In the genomic region with DNA sequence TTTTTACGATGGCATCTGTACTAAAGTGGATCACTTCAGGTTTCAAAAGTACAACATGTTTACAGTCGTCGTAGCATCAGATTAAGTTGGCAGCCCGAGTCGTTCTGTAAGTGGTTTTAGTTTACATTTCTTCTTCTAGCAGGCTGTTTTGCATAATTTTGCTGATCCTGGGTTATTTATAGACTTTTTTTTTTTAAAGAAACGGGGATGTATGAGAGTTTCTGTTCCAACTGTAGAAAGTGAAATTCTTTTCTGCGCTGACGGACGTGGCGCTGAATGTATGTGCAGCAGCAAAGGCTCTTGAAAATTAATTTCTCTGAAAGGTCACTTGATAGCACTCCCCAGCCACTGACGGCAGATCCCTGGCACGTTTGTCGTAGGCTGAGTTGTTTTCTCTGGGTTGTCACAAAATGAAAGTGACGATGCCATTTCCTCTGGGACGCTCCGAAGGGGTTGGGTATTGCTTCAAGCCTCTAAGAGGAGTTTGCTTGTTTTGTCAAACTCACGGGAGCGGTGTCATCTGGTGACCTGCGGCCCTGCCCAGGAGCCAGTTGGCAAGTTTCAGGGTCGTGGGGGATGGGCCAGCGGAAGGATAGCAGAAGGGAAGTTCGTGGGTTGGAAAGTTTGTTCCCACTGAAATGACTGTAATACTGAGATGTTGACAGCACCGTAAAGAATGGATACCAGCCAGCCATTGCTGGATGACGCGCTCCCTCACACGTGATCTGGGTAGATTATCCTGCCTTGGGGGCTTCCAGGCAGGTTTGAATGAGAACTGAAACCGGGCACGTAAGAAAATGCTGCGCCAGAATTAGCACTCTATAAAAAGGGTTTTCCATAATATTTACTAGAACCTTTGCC, we compare ENCODE assay signal across 8 mouse cellular contexts.
DNase-seq lines count a peak whose midpoint lies in the region; ATAC-seq and TF ChIP-seq lines count a peak whose summit lies in the region.

No protein-coding gene starts in this region.

- H3K4me2 ChIP-seq in heart, embryonic 15.5 days = peak overlapping the region; percentile 85
- peak overlapping the region; percentile 68 for H3K4me2 ChIP-seq in neural tube, embryonic 12.5 days (replicated peaks)

- peak overlapping the region; percentile 64 for H3K4me3 ChIP-seq in bone marrow macrophage, adult 2 months (ENCODE audit: insufficient read depth, low read length)
- peak overlapping the region; percentile 57 for H3K4me3 ChIP-seq in heart, embryonic 15.5 days
- H3K4me3 ChIP-seq in neural tube, embryonic 12.5 days = peak overlapping the region; percentile 34

- H3K27ac ChIP-seq in bone marrow macrophage, adult 2 months (ENCODE audit: insufficient read depth, low read depth, low read length) = peak overlapping the region; percentile 79
- H3K27ac ChIP-seq in heart, embryonic 15.5 days = peak overlapping the region; percentile 53
- H3K27ac ChIP-seq in neural tube, embryonic 12.5 days = no peak overlapping the region

- WGBS in heart, embryonic 15.5 days = under 1% methylated on average over 29 of the region's 29 CpGs
- under 1% methylated on average over 29 of the region's 29 CpGs for WGBS in neural tube, embryonic 12.5 days

- peak overlapping the region; percentile 54 for H3K9ac ChIP-seq in heart, embryonic 15.5 days
- no peak overlapping the region for H3K9ac ChIP-seq in neural tube, embryonic 12.5 days

- TF ChIP-seq POLR2A in bone marrow macrophage, adult 2 months (IDR thresholded peaks at IDR 0.05; ENCODE audit: borderline replicate concordance, low read depth, low read length) = no peak

- TF ChIP-seq CTCF in bone marrow macrophage, adult 2 months (IDR thresholded peaks at IDR 0.05; ENCODE audit: low read depth, low read length) = no peak

- no peaks in the 10 kb centered on the region for H3K36me3 ChIP-seq in heart, embryonic 15.5 days
- no peaks in the 10 kb centered on the region for H3K36me3 ChIP-seq in neural tube, embryonic 12.5 days

- no peaks in the 10 kb centered on the region for H3K27me3 ChIP-seq in heart, embryonic 15.5 days
- 0 out of 2 replicates have a peak, but pooled peaks cover 7% of the 10 kb centered on the region for H3K27me3 ChIP-seq in neural tube, embryonic 12.5 days (replicated peaks)

- no peaks in the 10 kb centered on the region for H3K9me3 ChIP-seq in heart, embryonic 15.5 days (replicated peaks)
- H3K9me3 ChIP-seq in neural tube, embryonic 12.5 days = no peaks in the 10 kb centered on the region

- DNase-seq in CD8-positive naive resting alpha-beta T cell, adult 2 months (ENCODE audit: low read depth in 2 of 2, low spot score in 2 of 2) = peak; percentile 72 to 81
- DNase-seq in kidney, postnatal 10 days = peak; percentile 77
- peak; percentile 77 to 79 for DNase-seq in lung, adult 18-20 months
- peak; percentile 9 for DNase-seq in testis, postnatal 14 days (ENCODE audit: low spot score)

- peak; percentile 76 for ATAC-seq in erythroblast, adult 5-6 weeks (replicated peaks; ENCODE audit: low FRiP score, poor library complexity, severe bottlenecking)
- ATAC-seq in heart, embryonic 15.5 days (replicated peaks; ENCODE audit: insufficient number of reproducible peaks, insufficient read depth, low FRiP score, low read depth) = no peak; the same call in 1 of the 2 replicates
- peak; percentile 58 for ATAC-seq in neural tube, embryonic 12.5 days (ENCODE audit: low FRiP score, low read depth)

- H3K4me1 ChIP-seq in bone marrow macrophage, adult 2 months (ENCODE audit: control insufficient read depth, insufficient read depth, low read length) = peaks cover 9% of the 10 kb centered on the region
- H3K4me1 ChIP-seq in heart, embryonic 15.5 days (replicated peaks) = peaks cover 13% of the 10 kb centered on the region
- peaks cover 12% of the 10 kb centered on the region; the same call in 1 of the 2 replicates for H3K4me1 ChIP-seq in neural tube, embryonic 12.5 days

Comparison
In these comparisons a context has a peak if more than half of its experiments do, and no peak if none do; other contexts are left out.
1. DNase-seq: peak in every context shown above with its lines; median percentile 78 in lung, adult 18-20 months; 77 in kidney, postnatal 10 days; 76 in CD8-positive naive resting alpha-beta T cell, adult 2 months; 9 in testis, postnatal 14 days.